Mouse (Mus musculus) heart, postnatal 0 days (tissue): ENCODE data around the gene Arntl. TPM values are rescaled to one million over a fixed set of nuclear protein-coding genes. Genes with fewer than 3 reads are reported as not detected.

Source experiments
- ATAC-seq: fragments of 200-750 bp; cut with Nextera tagmentation; 2 replicates; pipeline ENCODE4 v1.8.0; 2017; ENCODE audit warnings: low read depth, moderate number of reproducible peaks, moderate library complexity; ENCODE audit not compliant: insufficient read depth
- DNase-seq: peaks from one replicate; pipeline ENCODE4 v3.0.0-alpha.2; 2016; ENCODE audit warnings: low spot score
- H3K27ac ChIP-seq: fragments of 300-500 bp; sonication (generic); 2 replicates; pipeline ENCODE4 v1.5.1; 2014; ENCODE audit warnings: low read depth, mild to moderate bottlenecking
- H3K27me3 ChIP-seq: fragments of 300-500 bp; sonication (generic); 2 replicates; pipeline ENCODE4 v1.6.1; 2014; ENCODE audit warnings: low read length, mixed read lengths; ENCODE audit not compliant: control insufficient read depth, insufficient read depth
- H3K36me3 ChIP-seq: fragments of 300-500 bp; sonication (generic); replicated peaks from 2 replicates; pipeline ENCODE4 v1.6.1; 2014; ENCODE audit warnings: low read length, mixed read lengths; ENCODE audit not compliant: control insufficient read depth, insufficient read depth
- H3K4me1 ChIP-seq: fragments of 300-500 bp; sonication (generic); 2 replicates; pipeline ENCODE4 v1.6.1; 2014; ENCODE audit warnings: antibody characterized with exemption; ENCODE audit not compliant: control insufficient read depth, insufficient read depth
- H3K4me2 ChIP-seq: fragments of 300-500 bp; sonication (generic); 2 replicates; pipeline ENCODE4 v1.6.1; 2014; ENCODE audit warnings: low read depth, mild to moderate bottlenecking, low read length, moderate library complexity
- H3K4me3 ChIP-seq: fragments of 300-500 bp; sonication (generic); 2 replicates; pipeline ENCODE4 v1.5.1; 2014; ENCODE audit warnings: low read depth, low read length
- H3K9ac ChIP-seq: fragments of 300-500 bp; sonication (generic); replicated peaks from 2 replicates; pipeline ENCODE4 v1.6.1; 2014; ENCODE audit warnings: low read depth, low read length, mixed read lengths
- H3K9me3 ChIP-seq: fragments of 300-500 bp; sonication (generic); replicated peaks from 2 replicates; pipeline ENCODE4 v1.6.1; 2016; ENCODE audit warnings: low read length; ENCODE audit not compliant: control insufficient read depth
- CTCF ChIP-seq: IDR thresholded peaks from 2 replicates; pipeline ENCODE4 v1.5.1; 2016; ENCODE audit warnings: antibody characterized with exemption, control low read depth, low read depth
- EP300 ChIP-seq: IDR thresholded peaks from 2 replicates; pipeline ENCODE4 v1.6.1; 2016; ENCODE audit warnings: antibody characterized with exemption, low read depth
- WGBS: fragments of 180-500 bp; shearing (Covaris S2); extraction: QIAGEN DNeasy Blood & Tissue Kit; methylation state at CpG from one replicate; pipeline ENCODE4 v1.1.7; 2014; 5-methylcytosine and 5-hydroxymethylcytosine counted together
- polyA plus RNA-seq: library from polyadenylated mRNA; unstranded; fragments of >200 nt; fragmentation: Nextera tagmentation; extraction: Ambion mirVana; gene quantifications from 2 replicates; pipeline ENCODE4 v1.2.1, GENCODE M21; 2015
- total RNA-seq: library from RNA; depleted of rRNA; stranded (reverse); fragments of >200 nt; gene quantifications from 2 replicates; pipeline ENCODE4 v1.2.3, GENCODE M21; 2014; ENCODE audit warnings: low replicate concordance

The Arntl gene
- total and polyA plus RNA-seq, 2 experiments from 2014 or later, result 4.6 to 9.3 TPM

GRCm38 (mm10) chr7:113188091-113188490, 19.2 kb upstream of the Arntl start:
- Histone ChIP-seq H3K27me3 (no peaks in the 10 kb centered on the region), H3K4me1 (peaks cover 6% of the 10 kb centered on the region; the same call in 1 of the 2 replicates), H3K4me3 (no peak overlapping the region), H3K9me3 (no peaks in the 10 kb centered on the region; the same call in 1 of the 2 replicates), H3K9ac (no peak overlapping the region), H3K27ac (no peak overlapping the region), H3K4me2 (no peak overlapping the region), H3K36me3 (no peaks in the 10 kb centered on the region)
- ATAC-seq, result no peak
- DNase-seq, result no peak
- 47% methylated on average over 2 of the region's 2 CpGs for WGBS
- TF ChIP-seq CTCF, result no peak
- no peak for TF ChIP-seq EP300

GRCm38 (mm10) chr7:113188566-113188965, 18.7 kb upstream of the Arntl start:
- WGBS, result 50% methylated on average over 9 of the region's 9 CpGs

GRCm38 (mm10) chr7:113191787-113192186, 15.5 kb upstream of the Arntl start:
- Histone ChIP-seq H3K4me3 (no peak overlapping the region), H3K4me1 (peaks cover 9% of the 10 kb centered on the region; the same call in 1 of the 2 replicates), H3K36me3 (no peaks in the 10 kb centered on the region), H3K4me2 (no peak overlapping the region), H3K9ac (no peak overlapping the region), H3K27ac (no peak overlapping the region), H3K27me3 (no peaks in the 10 kb centered on the region), H3K9me3 (no peaks in the 10 kb centered on the region; the same call in 1 of the 2 replicates)
- DNase-seq, result no peak
- no peak for ATAC-seq
- TF ChIP-seq EP300 (no peak), CTCF (no peak)
- 43% methylated on average over 1 of the region's 1 CpGs for WGBS

More at GRCm38 (mm10) chr7:113188566-113188965, 18.7 kb upstream of the Arntl start:
- peaks cover 9% of the 10 kb centered on the region; the same call in 1 of the 2 replicates for H3K4me1 ChIP-seq
- H3K27me3 ChIP-seq, result no peaks in the 10 kb centered on the region
- TF ChIP-seq CTCF (no peak), EP300 (no peak)
- ATAC-seq (no peak), DNase-seq (no peak)
- H3K27ac ChIP-seq, result no peak overlapping the region
- H3K9ac ChIP-seq, result no peak overlapping the region
- no peak overlapping the region for H3K4me3 ChIP-seq
- H3K36me3 ChIP-seq, result no peaks in the 10 kb centered on the region
- no peaks in the 10 kb centered on the region; the same call in 1 of the 2 replicates for H3K9me3 ChIP-seq
- H3K4me2 ChIP-seq, result no peak overlapping the region

- 37% methylated on average over 8 of the region's 8 CpGs for WGBS
- Histone ChIP-seq H3K4me2 (no peak overlapping the region), H3K9ac (no peak overlapping the region), H3K4me1 (peaks cover 9% of the 10 kb centered on the region; the same call in 1 of the 2 replicates), H3K27me3 (no peaks in the 10 kb centered on the region), H3K27ac (no peak overlapping the region), H3K4me3 (no peak overlapping the region), H3K9me3 (no peaks in the 10 kb centered on the region; the same call in 1 of the 2 replicates), H3K36me3 (no peaks in the 10 kb centered on the region)
- TF ChIP-seq EP300, result no peak
- DNase-seq, result no peak
- no peak for ATAC-seq
Observed at GRCm38 (mm10) chr7:113192714-113193365, 14.4 kb upstream of the Arntl start.

GRCm38 (mm10) chr7:113193872-113194271, 13.4 kb upstream of the Arntl start:
- Histone ChIP-seq H3K9me3 (no peaks in the 10 kb centered on the region; the same call in 1 of the 2 replicates), H3K4me1 (peaks cover 9% of the 10 kb centered on the region; the same call in 1 of the 2 replicates), H3K36me3 (no peaks in the 10 kb centered on the region), H3K9ac (no peak overlapping the region), H3K4me2 (no peak overlapping the region), H3K4me3 (no peak overlapping the region), H3K27ac (no peak overlapping the region), H3K27me3 (no peaks in the 10 kb centered on the region)
- TF ChIP-seq EP300 (no peak), CTCF (no peak)
- DNase-seq (no peak), ATAC-seq (no peak)
